Mouse (Mus musculus) mature B cell (primary cell): ENCODE data around the gene Kif7.

Source experiments
- in situ Hi-C: fragments of 300-500 bp; cut with MboI; formaldehyde crosslinking; loops from 2 replicates; pipeline ENCODE4 v1.14.3; 2019

Gene Kif7

GRCm38 (mm10) chr7:79715187-79715981 is at the start of gene Kif7:
Kif7 (minus strand) TSS chr7:79715720.
- in situ Hi-C loops: no loop called here

- in situ Hi-C loops: no loop called here
These were observed 46.6 kb upstream of the Kif7 start for GRCm38 (mm10) chr7:79762106-79762505.

- in situ Hi-C loops: no loop called here
These were observed 45.8 kb upstream of the Kif7 start for GRCm38 (mm10) chr7:79761124-79761876.

- in situ Hi-C loops: no loop called here
These were observed 44.2 kb upstream of the Kif7 start for GRCm38 (mm10) chr7:79759766-79760165.

GRCm38 (mm10) chr7:79758176-79758575 is 42.7 kb upstream of the Kif7 start:
- in situ Hi-C loops: no loop called here

GRCm38 (mm10) chr7:79756334-79756733 is 40.8 kb upstream of the Kif7 start:
- in situ Hi-C loops: no loop called here

- in situ Hi-C loops: no loop called here
These were observed 34.0 kb upstream of the Kif7 start for GRCm38 (mm10) chr7:79749511-79749910.

GRCm38 (mm10) chr7:79747659-79748058 is 32.1 kb upstream of the Kif7 start:
- in situ Hi-C loops: no loop called here

- in situ Hi-C loops: no loop called here
These were observed 29.1 kb upstream of the Kif7 start for GRCm38 (mm10) chr7:79744585-79744984.

- in situ Hi-C loops: no loop called here
These were observed 28.5 kb upstream of the Kif7 start for GRCm38 (mm10) chr7:79744051-79744450.

GRCm38 (mm10) chr7:79742659-79743536 is 27.4 kb upstream of the Kif7 start, which contains the start of the genes Pex11a and Wdr93:
Pex11a (minus strand) TSS chr7:79743131.
Wdr93 (plus strand) TSS chr7:79743163.
- in situ Hi-C loops: no loop called here

GRCm38 (mm10) chr7:79742277-79742658 is 26.7 kb upstream of the Kif7 start:
- in situ Hi-C loops: no loop called here

- in situ Hi-C loops: no loop called here
These were observed 24.8 kb upstream of the Kif7 start for GRCm38 (mm10) chr7:79740279-79740678.

- in situ Hi-C loops: no loop called here
These were observed 23.4 kb upstream of the Kif7 start for GRCm38 (mm10) chr7:79738913-79739312.

- in situ Hi-C loops: no loop called here
These were observed 21.0 kb upstream of the Kif7 start for GRCm38 (mm10) chr7:79736511-79736910.

- in situ Hi-C loops: no loop called here
These were observed 19.0 kb upstream of the Kif7 start for GRCm38 (mm10) chr7:79734563-79734962.

GRCm38 (mm10) chr7:79732622-79733021 is 17.1 kb upstream of the Kif7 start, which contains the start of gene Plin1:
Plin1 (minus strand) TSS chr7:79732903.
- in situ Hi-C loops: no loop called here

GRCm38 (mm10) chr7:79731438-79731837 is 15.9 kb upstream of the Kif7 start:
- in situ Hi-C loops: no loop called here

- in situ Hi-C loops: no loop called here
These were observed 14.3 kb upstream of the Kif7 start for GRCm38 (mm10) chr7:79729743-79730370.

GRCm38 (mm10) chr7:79729169-79729568 is 13.6 kb upstream of the Kif7 start:
- in situ Hi-C loops: no loop called here

GRCm38 (mm10) chr7:79728219-79728618 is 12.7 kb upstream of the Kif7 start:
- in situ Hi-C loops: no loop called here
